23 mouse cellular contexts compared by ENCODE assay signal in genomic region chr12:97529556-97529955, GRCm38 (mm10).
"Had no signal": no experiment of that assay in that cellular context is flagged by ENCODE, and none has a peak within 500 bp of the region (broad histone marks: within the 10 kb centered on the region; RNA-seq: fewer than 3 reads in every experiment).

No protein-coding gene starts in this region.

- H3K9ac ChIP-seq: limb, embryonic 12.5 days; limb, embryonic 15.5 days; liver, embryonic 14.5 days; liver, postnatal 0 days; lung, embryonic 14.5 days; midbrain, embryonic 12.5 days; midbrain, embryonic 15.5 days; neural tube, embryonic 12.5 days; neural tube, embryonic 15.5 days had no signal

- H3K4me3 ChIP-seq: layer of hippocampus, adult 2 months; limb, embryonic 12.5 days; limb, embryonic 15.5 days; midbrain, embryonic 12.5 days; midbrain, embryonic 15.5 days; neural tube, embryonic 12.5 days; neural tube, embryonic 15.5 days had no signal

- DNase-seq: kidney, postnatal 25 days; layer of hippocampus, adult 9-11 months; liver, postnatal 0 days; lung, embryonic 14.5 days; right cerebral cortex, adult 18-20 months; right cerebral cortex, postnatal 14 days; right cerebral cortex, postnatal 4 days; thymus, adult 2 months; thymus, postnatal 14 days; thymus, postnatal 4 days had no signal

- H3K27me3 ChIP-seq: limb, embryonic 12.5 days; limb, embryonic 15.5 days; midbrain, embryonic 12.5 days; midbrain, embryonic 15.5 days; neural tube, embryonic 12.5 days; neural tube, embryonic 15.5 days had no signal

- H3K4me2 ChIP-seq: limb, embryonic 12.5 days; limb, embryonic 15.5 days; liver, embryonic 11.5 days; lung, embryonic 14.5 days; midbrain, embryonic 12.5 days; midbrain, embryonic 15.5 days; neural tube, embryonic 12.5 days; neural tube, embryonic 15.5 days had no signal

- H3K36me3 ChIP-seq: limb, embryonic 12.5 days; limb, embryonic 15.5 days; midbrain, embryonic 12.5 days; midbrain, embryonic 15.5 days; neural tube, embryonic 12.5 days; neural tube, embryonic 15.5 days had no signal

- H3K9me3 ChIP-seq: limb, embryonic 12.5 days; limb, embryonic 15.5 days; midbrain, embryonic 12.5 days; midbrain, embryonic 15.5 days; neural tube, embryonic 12.5 days; neural tube, embryonic 15.5 days had no signal

- ATAC-seq: liver, postnatal 0 days; lung, postnatal 0 days; midbrain, embryonic 15.5 days had no signal

- H3K27ac ChIP-seq: kidney, postnatal 0 days; layer of hippocampus, adult 2 months; limb, embryonic 12.5 days; limb, embryonic 15.5 days; liver, embryonic 14.5 days; macrophage; midbrain, embryonic 12.5 days; midbrain, embryonic 15.5 days; neural tube, embryonic 12.5 days; neural tube, embryonic 15.5 days; stomach, postnatal 0 days had no signal

- H3K4me1 ChIP-seq: limb, embryonic 12.5 days; limb, embryonic 15.5 days; midbrain, embryonic 12.5 days; midbrain, embryonic 15.5 days; neural tube, embryonic 12.5 days; neural tube, embryonic 15.5 days had no signal
